9 mouse cellular contexts compared by ENCODE assay signal in the genomic region with DNA sequence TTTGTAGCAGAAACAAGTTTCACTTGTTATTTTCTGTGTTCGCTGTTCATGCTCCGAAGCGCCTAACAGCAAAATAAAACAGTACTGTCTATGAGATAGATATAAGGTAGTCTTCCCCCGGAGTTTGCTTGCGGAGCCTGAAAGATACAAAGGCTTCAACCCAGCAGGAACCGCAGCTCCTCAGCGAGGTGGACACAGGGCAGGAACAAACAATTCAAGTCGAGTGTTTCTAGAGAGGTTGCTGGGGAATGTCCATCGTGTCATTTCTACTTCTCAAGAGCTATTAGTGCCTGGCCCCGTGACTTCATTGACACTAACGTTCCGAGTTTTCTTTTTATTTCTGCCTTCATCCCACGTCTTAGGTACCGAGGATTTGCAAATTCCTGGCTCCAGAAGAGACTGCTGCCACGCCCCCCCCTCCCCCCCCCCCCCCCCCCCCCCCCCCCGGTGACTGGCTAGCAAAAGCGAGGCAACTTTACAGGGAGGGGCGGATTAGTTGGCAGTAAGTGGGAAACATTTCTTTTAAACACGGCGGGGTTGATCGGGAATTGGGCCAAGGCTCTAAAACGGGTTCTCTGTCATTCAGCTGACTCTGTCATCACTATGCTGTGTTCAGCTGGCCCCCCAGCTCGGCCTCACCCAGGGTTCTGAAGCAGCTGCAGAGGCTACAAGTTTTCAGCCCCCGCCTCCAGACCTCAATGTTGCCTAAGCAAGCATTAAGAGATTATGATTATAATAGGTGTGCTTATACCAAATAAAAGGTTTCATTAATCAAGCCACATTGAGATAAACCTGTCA. TPM values are rescaled to one million over a fixed set of nuclear protein-coding genes. Genes with fewer than 3 reads are reported as not detected.
DNase-seq lines count a peak whose midpoint lies in the region; ATAC-seq and TF ChIP-seq lines count a peak whose summit lies in the region.
"Had no signal": no experiment of that assay in that cellular context is flagged by ENCODE, and none has a peak within 500 bp of the region (broad histone marks: within the 10 kb centered on the region; RNA-seq: fewer than 3 reads in every experiment).

No protein-coding gene starts in this region.

- no peak for TF ChIP-seq POLR2A in heart, adult 2 months (IDR thresholded peaks at IDR 0.05; ENCODE audit: insufficient read depth, low read depth, low read length)

- H3K4me1 ChIP-seq in heart, adult 2 months (ENCODE audit: control insufficient read depth, insufficient read depth, low read length), result peaks cover 1% of the 10 kb centered on the region
- H3K4me1 ChIP-seq in embryonic facial prominence, embryonic 14.5 days (ENCODE audit: control insufficient read depth, insufficient read depth, low read length), result peaks cover 3% of the 10 kb centered on the region; the same call in 1 of the 2 replicates
- no peaks in the 10 kb centered on the region for H3K4me1 ChIP-seq in hindbrain, postnatal 0 days (ENCODE audit: insufficient read depth, low read length)
- H3K4me1 ChIP-seq in midbrain, embryonic 16.5 days (ENCODE audit: control insufficient read depth, insufficient read depth, low read length), result no peaks in the 10 kb centered on the region

- ATAC-seq in embryonic facial prominence, embryonic 14.5 days (ENCODE audit: low read depth), result peak; percentile 77
- no peak for ATAC-seq in hindbrain, postnatal 0 days
- ATAC-seq in midbrain, embryonic 16.5 days, result no peak

- H3K4me3 ChIP-seq in heart, adult 2 months, result no peak overlapping the region
- H3K4me3 ChIP-seq in embryonic facial prominence, embryonic 14.5 days (ENCODE audit: low read depth, low read length), result peak overlapping the region; percentile 23
- 0 out of 2 replicates have a peak overlapping the region, but pooled peaks have one; percentile 11 for H3K4me3 ChIP-seq in hindbrain, postnatal 0 days (ENCODE audit: low read length)
- no peak overlapping the region for H3K4me3 ChIP-seq in midbrain, embryonic 16.5 days (ENCODE audit: low read depth, low read length)

- no peak overlapping the region for H3K27ac ChIP-seq in heart, adult 2 months
- H3K27ac ChIP-seq in embryonic facial prominence, embryonic 14.5 days (replicated peaks; ENCODE audit: low read depth, low read length), result no peak overlapping the region
- H3K27ac ChIP-seq in hindbrain, postnatal 0 days, result no peak overlapping the region
- H3K27ac ChIP-seq in midbrain, embryonic 16.5 days (ENCODE audit: low read length), result no peak overlapping the region
- H3K27ac ChIP-seq: liver, embryonic 14.5 days had no signal

- H3K27me3 ChIP-seq in heart, adult 2 months (ENCODE audit: control insufficient read depth, insufficient read depth, low read length), result no peaks in the 10 kb centered on the region
- peaks cover 5% of the 10 kb centered on the region; the same call in 1 of the 2 replicates for H3K27me3 ChIP-seq in embryonic facial prominence, embryonic 14.5 days (replicated peaks; ENCODE audit: control insufficient read depth, insufficient read depth, low read length)
- 0 out of 2 replicates have a peak, but pooled peaks cover 10% of the 10 kb centered on the region for H3K27me3 ChIP-seq in hindbrain, postnatal 0 days (ENCODE audit: insufficient read depth, low read length)
- H3K27me3 ChIP-seq in midbrain, embryonic 16.5 days (ENCODE audit: control insufficient read depth, insufficient read depth, low read depth, low read length), result peaks cover 9% of the 10 kb centered on the region

- WGBS in heart, adult 2 months, result 12% methylated on average over 21 of the region's 24 CpGs
- WGBS in embryonic facial prominence, embryonic 14.5 days, result 10% methylated on average over 20 of the region's 24 CpGs
- 6% methylated on average over 21 of the region's 24 CpGs for WGBS in hindbrain, postnatal 0 days
- WGBS in midbrain, embryonic 16.5 days, result 8% methylated on average over 21 of the region's 24 CpGs

- peak; percentile 56 for DNase-seq in heart, adult 11 months
- DNase-seq in heart, adult 2 months, result no peak
- peak; percentile 77 for DNase-seq in embryonic facial prominence, embryonic 14.5 days (ENCODE audit: low spot score)
- DNase-seq in hindbrain, postnatal 0 days (ENCODE audit: low spot score), result peak; percentile 59
- no peak for DNase-seq in thymus, postnatal 36 days
- DNase-seq in left cerebral cortex, postnatal 14 days (ENCODE audit: low spot score in 2 of 2), result no peak
- no peak for DNase-seq in cerebellum, adult 9-10 months

- intact Hi-C loops in heart, adult 2 months (cut with DNase I), result no loop called here
- intact Hi-C loops in left cerebral cortex, postnatal 14 days (cut with DNase I), result no loop called here

- no peak for TF ChIP-seq EP300 in heart, adult 2 months (IDR thresholded peaks at IDR 0.05; ENCODE audit: insufficient read depth, low read depth, low read length)

- H3K9ac ChIP-seq in heart, adult 2 months (ENCODE audit: low read depth, low read length), result no peak overlapping the region
- no peak overlapping the region for H3K9ac ChIP-seq in embryonic facial prominence, embryonic 14.5 days (ENCODE audit: low read depth, low read length)
- H3K9ac ChIP-seq in hindbrain, postnatal 0 days (replicated peaks; ENCODE audit: low read length), result no peak overlapping the region
- H3K9ac ChIP-seq in midbrain, embryonic 16.5 days (ENCODE audit: low read depth, low read length), result no peak overlapping the region
- H3K9ac ChIP-seq: liver, embryonic 14.5 days had no signal

- no peak for TF ChIP-seq CTCF in heart, adult 2 months (IDR thresholded peaks at IDR 0.05)
- TF ChIP-seq CTCF in hindbrain, postnatal 0 days (IDR thresholded peaks at IDR 0.05; ENCODE audit: low read depth), result no peak

- no peaks in the 10 kb centered on the region for H3K79me2 ChIP-seq in heart, adult 2 months (replicated peaks; ENCODE audit: control insufficient read depth, insufficient read depth, low read length)

- peak overlapping the region; percentile 51 for H3K4me2 ChIP-seq in embryonic facial prominence, embryonic 14.5 days (ENCODE audit: low read depth, low read length)
- peak overlapping the region; percentile 51 for H3K4me2 ChIP-seq in hindbrain, postnatal 0 days (ENCODE audit: low read depth, low read length)
- peak overlapping the region; percentile 13; the same call in 1 of the 2 replicates for H3K4me2 ChIP-seq in midbrain, embryonic 16.5 days (ENCODE audit: low read length)

- no peaks in the 10 kb centered on the region for H3K36me3 ChIP-seq in heart, adult 2 months (ENCODE audit: control insufficient read depth, insufficient read depth, low read length)
- H3K36me3 ChIP-seq in embryonic facial prominence, embryonic 14.5 days (ENCODE audit: control insufficient read depth, insufficient read depth, low read length), result no peaks in the 10 kb centered on the region
- H3K36me3 ChIP-seq in hindbrain, postnatal 0 days (ENCODE audit: insufficient read depth, low read length), result no peaks in the 10 kb centered on the region
- no peaks in the 10 kb centered on the region for H3K36me3 ChIP-seq in midbrain, embryonic 16.5 days (ENCODE audit: control insufficient read depth, insufficient read depth, low read length)

- no peaks in the 10 kb centered on the region for H3K9me3 ChIP-seq in embryonic facial prominence, embryonic 14.5 days (ENCODE audit: control insufficient read depth, low read length)
- H3K9me3 ChIP-seq in hindbrain, postnatal 0 days (ENCODE audit: low read length), result no peaks in the 10 kb centered on the region
- H3K9me3 ChIP-seq in midbrain, embryonic 16.5 days (replicated peaks; ENCODE audit: control insufficient read depth, low read length, poor library complexity, severe bottlenecking), result no peaks in the 10 kb centered on the region

RNA-seq across cellular contexts. Expression of gene Foxd3, which starts 29.9 kb away (rescaled TPM):
- under 1 TPM; 0.27 to 0.86 TPM for total RNA-seq in heart, adult 2 months (2021)
- 0.59 and 0.62 TPM in 2 replicates for polyA plus RNA-seq in heart, adult 2 months (2012; rRNA removed)
- 1.4 and 2.0 TPM in 2 replicates for polyA plus RNA-seq in embryonic facial prominence, embryonic 14.5 days (2014; fragmentation: Nextera tagmentation; extraction: Ambion mirVana)
- total RNA-seq in hindbrain, postnatal 0 days (2014; rRNA removed), result 5.3 and 8.1 TPM in 2 replicates
- 0.92 and 1.1 TPM in 2 replicates for polyA plus RNA-seq in hindbrain, postnatal 0 days (2015; fragmentation: Nextera tagmentation; extraction: Ambion mirVana)
- polyA plus RNA-seq in midbrain, embryonic 16.5 days (2015; fragmentation: Nextera tagmentation; extraction: Ambion mirVana), result 0.11 and 0.18 TPM in 2 replicates
- total RNA-seq in left cerebral cortex, postnatal 14 days (2021), result not detected

Comparison
In these comparisons a context has a peak if more than half of its experiments do, and no peak if none do; other contexts are left out.
1. DNase-seq: peak in heart, adult 11 months (single experiment), embryonic facial prominence, embryonic 14.5 days (single experiment) and hindbrain, postnatal 0 days (single experiment); none in heart, adult 2 months (0 of 2), thymus, postnatal 36 days (0 of 2), left cerebral cortex, postnatal 14 days (0 of 2) and cerebellum, adult 9-10 months (single experiment).
2. H3K4me3 ChIP-seq: peak in embryonic facial prominence, embryonic 14.5 days (single experiment) and hindbrain, postnatal 0 days (single experiment); none in heart, adult 2 months (single experiment) and midbrain, embryonic 16.5 days (single experiment).
3. Peak in every context shown above with its lines, with median percentiles within 50 percentile points of each other: H3K4me2 ChIP-seq.